Mouse (Mus musculus): ENCODE measurements around the gene Fbxw15.
"Not testable (repeated sequence)": the region's sequence is repeated elsewhere in the genome, so short reads cannot be mapped to it uniquely, and the experiment has no call there.

The Fbxw15 gene

GRCm38 (mm10) chr9:109568162-109568561 lies at the start of gene Fbxw15:
Gene Fbxw15 (minus strand): TSS chr9:109568262.
- not testable (repeated sequence) for DNase-seq (ENCODE audit: low read depth)

DNA sequence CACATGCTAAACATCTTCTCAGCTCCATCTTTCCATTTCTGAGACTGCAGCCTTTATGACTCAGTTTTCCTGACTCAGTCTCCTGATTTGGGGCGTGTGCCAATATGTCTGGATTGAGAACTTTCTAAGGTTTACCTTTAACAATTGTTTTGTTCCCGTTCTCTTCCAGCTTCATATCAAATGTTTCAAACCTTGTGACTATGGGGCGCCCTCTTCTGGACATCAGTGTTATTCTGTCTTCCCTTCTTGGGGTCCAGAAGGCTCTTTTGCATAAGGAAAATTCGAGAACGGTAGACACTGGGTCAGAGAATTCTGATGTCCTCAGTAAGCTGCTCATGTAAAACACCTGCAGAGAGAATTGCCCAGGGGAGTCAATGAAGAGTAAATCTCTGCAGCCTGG lies 38.8 kb upstream of the Fbxw15 start:
- DNase-seq (ENCODE audit: low read depth), result peak; percentile 46

DNA sequence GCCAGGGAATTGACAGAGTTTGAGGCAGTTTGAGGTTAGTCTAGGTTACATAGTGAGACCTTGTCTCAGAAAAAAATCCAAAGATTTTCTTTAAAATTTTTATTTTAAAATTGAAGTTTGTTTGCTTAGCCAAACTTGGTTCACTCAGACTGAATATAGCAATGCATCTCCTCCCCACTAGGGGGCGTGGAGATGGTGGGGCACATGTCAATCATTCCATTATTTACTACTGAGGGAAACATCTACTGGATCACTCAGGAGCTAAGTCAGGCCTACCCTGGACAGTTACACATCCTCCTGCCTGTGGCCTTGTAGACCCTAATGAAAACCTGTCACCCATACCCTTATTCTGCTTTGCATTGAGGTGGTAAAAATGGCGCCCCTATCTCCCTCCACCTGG lies 34.1 kb upstream of the Fbxw15 start:
- DNase-seq (ENCODE audit: low read depth), result peak; percentile 12

DNA sequence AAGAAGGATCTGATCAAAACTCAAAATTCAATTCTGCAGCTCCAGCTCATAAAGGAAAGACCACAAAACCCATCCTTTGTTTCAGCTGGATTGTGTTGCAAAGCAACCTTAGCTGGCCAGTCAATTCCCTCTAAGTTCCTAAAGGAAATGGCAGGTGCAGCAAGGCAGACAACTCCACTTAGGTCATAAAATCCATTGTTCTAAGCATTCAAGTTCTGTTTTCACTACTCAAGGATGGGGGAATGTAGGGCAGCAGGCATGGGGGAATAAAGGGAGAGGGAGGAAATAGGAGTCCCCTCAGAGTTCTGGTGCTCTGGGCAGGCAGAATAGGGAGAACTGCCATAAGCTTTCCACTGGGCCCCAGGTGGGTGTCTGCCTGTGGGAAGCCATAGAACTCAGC lies 29.2 kb upstream of the Fbxw15 start:
- no peak for DNase-seq (ENCODE audit: low read depth)

- DNase-seq (ENCODE audit: low read depth), result no peak
Measured at GRCm38 (mm10) chr9:109594866-109595265, 26.8 kb upstream of the Fbxw15 start.

- no peak for DNase-seq (ENCODE audit: low read depth)
Measured at GRCm38 (mm10) chr9:109565546-109565945, 2.5 kb downstream of the Fbxw15 start.

DNA sequence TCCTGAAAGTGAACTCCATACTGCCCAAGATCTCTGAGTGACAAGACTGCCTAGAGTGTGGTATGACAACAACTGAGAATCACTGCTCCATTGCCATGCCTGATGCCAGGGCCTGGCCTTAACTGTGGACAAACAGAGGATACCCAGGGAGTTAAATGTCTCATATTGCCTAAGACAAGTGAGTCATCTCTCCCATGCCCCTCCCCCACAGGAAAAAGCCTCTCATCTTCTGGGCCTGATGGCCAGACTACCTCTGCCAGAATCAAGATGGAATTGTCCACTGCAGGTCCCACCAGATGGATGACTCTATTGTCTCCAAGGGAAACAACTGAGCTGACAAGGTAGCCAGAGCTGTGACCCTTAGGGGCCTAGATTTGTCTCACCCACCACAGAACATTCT lies 6.0 kb downstream of the Fbxw15 start:
- peak; percentile 2 for DNase-seq (ENCODE audit: low read depth)

- DNase-seq (ENCODE audit: low read depth), result no peak
Measured at GRCm38 (mm10) chr9:109552483-109552882, 15.6 kb downstream of the Fbxw15 start.

GRCm38 (mm10) chr9:109549666-109550065 lies 18.4 kb downstream of the Fbxw15 start:
- not testable (repeated sequence) for DNase-seq (ENCODE audit: low read depth)

GRCm38 (mm10) chr9:109523385-109524064 lies 44.5 kb downstream of the Fbxw15 start:
- DNase-seq (ENCODE audit: low read depth), result no peak
